Mouse (Mus musculus): ENCODE data around the gene Pld1. TPM values are rescaled to one million over a fixed set of nuclear protein-coding genes. Genes with fewer than 3 reads are reported as not detected.

Pld1 gene
- 4.5 and 5.2 TPM in 2 replicates for polyA plus RNA-seq (2014; fragmentation: Nextera tagmentation; extraction: Ambion mirVana)

DNA sequence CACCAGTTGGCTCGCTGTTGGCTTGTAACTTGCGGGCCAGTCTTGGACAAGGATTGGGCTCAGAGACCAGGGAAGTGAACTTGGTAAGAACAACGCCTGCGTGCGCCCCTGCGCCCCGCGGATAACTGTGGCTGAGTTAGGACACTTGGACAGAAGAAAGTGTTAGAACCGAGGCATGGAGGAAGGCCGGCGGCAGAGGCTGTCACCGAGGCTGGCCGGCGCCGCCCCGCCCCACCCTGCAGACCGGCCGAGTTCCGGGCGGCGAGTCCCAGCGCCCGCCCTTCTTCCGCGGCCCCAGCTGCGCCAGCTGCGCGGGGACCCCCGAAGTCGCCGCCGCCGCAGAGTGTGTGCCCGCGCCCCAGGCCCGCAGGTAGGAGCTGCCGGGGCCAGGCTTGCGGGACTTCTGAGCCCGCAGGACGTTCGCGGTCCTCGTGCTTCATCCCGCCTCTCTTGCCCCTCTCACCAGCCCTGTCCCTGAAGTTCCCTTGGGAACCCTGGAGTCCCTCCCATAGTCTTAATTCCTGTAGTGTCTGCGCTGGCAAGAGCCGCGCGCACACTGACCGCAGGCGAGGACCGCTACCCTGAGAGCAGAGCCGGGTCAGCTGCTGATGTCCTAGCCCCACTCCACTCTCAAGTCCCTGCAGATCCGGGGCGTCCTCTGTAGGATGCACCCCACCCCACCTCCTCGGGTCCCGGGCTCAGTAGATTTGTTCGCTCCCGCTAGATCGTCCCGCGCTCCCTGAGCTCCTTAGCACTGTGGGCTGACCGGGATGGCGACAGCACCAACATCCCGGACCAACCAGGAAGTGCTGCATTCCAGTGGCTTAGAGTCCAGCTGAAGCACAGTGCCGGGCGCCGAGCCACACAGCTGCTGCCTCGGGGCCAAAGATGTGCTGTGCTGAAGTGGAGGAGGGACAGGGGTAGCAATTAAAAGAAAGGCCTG is at the start of gene Pld1:
Gene Pld1 (plus strand): TSS at position 315 of the 943 bp plus-strand sequence.
- Histone ChIP-seq H3K27ac (ENCODE audit: low read depth, low read length) (no peak within 1 kb of the TSS; the same call in 1 of the 2 replicates), H3K4me3 (ENCODE audit: low read depth, low read length) (peak within 1 kb of the TSS; percentile 60), H3K36me3 (ENCODE audit: control insufficient read depth, insufficient read depth, low read length) (no peaks in the 10 kb centered on the region), H3K9me3 (ENCODE audit: control insufficient read depth, low read length) (no peaks in the 10 kb centered on the region), H3K4me2 (peak within 1 kb of the TSS; percentile 99), H3K4me1 (ENCODE audit: control insufficient read depth, insufficient read depth, low read length) (peaks cover 2% of the 10 kb centered on the region; the same call in 1 of the 2 replicates), H3K27me3 (ENCODE audit: control insufficient read depth, insufficient read depth, low read length) (peaks cover 4% of the 10 kb centered on the region; the same call in 1 of the 2 replicates), H3K9ac (ENCODE audit: low read length) (peak within 1 kb of the TSS; percentile 67)
- ATAC-seq (ENCODE audit: low FRiP score) (peak; percentile 89), DNase-seq (ENCODE audit: low spot score, missing footprints) (peak; percentile 97)
- WGBS = under 1% methylated on average over 66 of the region's 68 CpGs

DNA sequence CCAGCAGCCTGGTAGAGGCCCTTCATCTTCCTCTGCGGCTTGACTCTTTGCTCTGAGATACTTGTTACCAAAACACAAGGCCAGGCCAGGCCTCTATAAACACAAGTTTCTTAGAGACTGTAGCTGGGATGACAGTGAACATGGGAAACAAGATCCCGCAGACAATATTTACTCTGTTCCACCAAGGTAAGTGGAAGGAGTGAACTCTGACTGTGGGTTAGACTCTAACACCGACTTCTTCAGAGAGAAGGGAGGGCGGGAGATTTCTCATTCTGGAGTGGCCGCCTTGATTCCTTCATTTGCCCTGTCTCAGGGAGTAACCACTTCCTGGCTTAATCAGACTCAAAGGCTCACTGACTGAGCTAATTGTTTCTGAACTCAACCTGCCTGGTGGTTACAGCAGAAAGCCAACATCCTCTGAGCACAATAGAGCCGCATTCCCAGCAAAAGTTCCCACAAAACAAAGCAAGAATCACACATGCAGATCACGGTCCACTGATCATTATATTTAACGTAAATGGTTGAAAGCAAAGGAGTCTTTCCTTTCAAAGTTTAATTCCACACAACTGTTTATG is 42.1 kb upstream of the Pld1 start, which contains the start of gene Tmem212:
Gene Tmem212 (minus strand): TSS at position 51 of the 575 bp plus-strand sequence.
- 75% methylated on average over 8 of the region's 8 CpGs for WGBS
- H3K4me1 ChIP-seq (ENCODE audit: control insufficient read depth, insufficient read depth, low read length) = no peaks in the 10 kb centered on the region
- no peak for ATAC-seq (ENCODE audit: low FRiP score)
- H3K4me2 ChIP-seq = no peak within 1 kb of the TSS
- no peaks in the 10 kb centered on the region for H3K9me3 ChIP-seq (ENCODE audit: control insufficient read depth, low read length)
- no peaks in the 10 kb centered on the region for H3K27me3 ChIP-seq (ENCODE audit: control insufficient read depth, insufficient read depth, low read length)
- H3K4me3 ChIP-seq (ENCODE audit: low read depth, low read length) = no peak within 1 kb of the TSS
- H3K9ac ChIP-seq (ENCODE audit: low read length) = no peak within 1 kb of the TSS
- peak; percentile 26 for DNase-seq (ENCODE audit: low spot score, missing footprints)
- no peak within 1 kb of the TSS for H3K27ac ChIP-seq (ENCODE audit: low read depth, low read length)
- H3K36me3 ChIP-seq (ENCODE audit: control insufficient read depth, insufficient read depth, low read length) = no peaks in the 10 kb centered on the region

DNA sequence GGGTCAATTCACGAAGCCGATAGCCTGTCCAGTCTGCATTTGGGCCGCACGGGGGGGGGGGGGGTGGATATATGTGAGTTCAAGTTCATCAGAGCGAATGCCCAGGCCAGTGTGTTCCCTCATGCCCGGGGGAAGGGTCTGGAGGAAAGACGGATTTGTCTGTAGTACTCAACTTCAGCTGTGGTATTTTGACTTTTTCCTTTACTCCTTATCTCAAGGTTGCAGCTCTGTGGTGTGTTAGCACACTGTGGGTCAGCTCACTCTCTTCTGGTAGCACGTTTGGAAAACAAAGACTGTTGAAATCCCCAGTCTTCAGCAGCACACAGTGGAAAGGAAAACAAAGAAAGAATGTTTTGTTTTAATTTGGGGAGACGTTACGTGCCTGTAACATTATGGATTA is 40.3 kb upstream of the Pld1 start:
- no peaks in the 10 kb centered on the region for H3K9me3 ChIP-seq (ENCODE audit: control insufficient read depth, low read length)
- no peak overlapping the region for H3K4me2 ChIP-seq
- no peak overlapping the region for H3K4me3 ChIP-seq (ENCODE audit: low read depth, low read length)
- DNase-seq (ENCODE audit: low spot score, missing footprints) (peak; percentile 72), ATAC-seq (ENCODE audit: low FRiP score) (no peak)
- H3K9ac ChIP-seq (ENCODE audit: low read length) = no peak overlapping the region
- H3K36me3 ChIP-seq (ENCODE audit: control insufficient read depth, insufficient read depth, low read length) = no peaks in the 10 kb centered on the region
- no peaks in the 10 kb centered on the region for H3K4me1 ChIP-seq (ENCODE audit: control insufficient read depth, insufficient read depth, low read length)
- H3K27ac ChIP-seq (ENCODE audit: low read depth, low read length) = no peak overlapping the region
- no peaks in the 10 kb centered on the region for H3K27me3 ChIP-seq (ENCODE audit: control insufficient read depth, insufficient read depth, low read length)
- WGBS = 73% methylated on average over 10 of the region's 10 CpGs

DNA sequence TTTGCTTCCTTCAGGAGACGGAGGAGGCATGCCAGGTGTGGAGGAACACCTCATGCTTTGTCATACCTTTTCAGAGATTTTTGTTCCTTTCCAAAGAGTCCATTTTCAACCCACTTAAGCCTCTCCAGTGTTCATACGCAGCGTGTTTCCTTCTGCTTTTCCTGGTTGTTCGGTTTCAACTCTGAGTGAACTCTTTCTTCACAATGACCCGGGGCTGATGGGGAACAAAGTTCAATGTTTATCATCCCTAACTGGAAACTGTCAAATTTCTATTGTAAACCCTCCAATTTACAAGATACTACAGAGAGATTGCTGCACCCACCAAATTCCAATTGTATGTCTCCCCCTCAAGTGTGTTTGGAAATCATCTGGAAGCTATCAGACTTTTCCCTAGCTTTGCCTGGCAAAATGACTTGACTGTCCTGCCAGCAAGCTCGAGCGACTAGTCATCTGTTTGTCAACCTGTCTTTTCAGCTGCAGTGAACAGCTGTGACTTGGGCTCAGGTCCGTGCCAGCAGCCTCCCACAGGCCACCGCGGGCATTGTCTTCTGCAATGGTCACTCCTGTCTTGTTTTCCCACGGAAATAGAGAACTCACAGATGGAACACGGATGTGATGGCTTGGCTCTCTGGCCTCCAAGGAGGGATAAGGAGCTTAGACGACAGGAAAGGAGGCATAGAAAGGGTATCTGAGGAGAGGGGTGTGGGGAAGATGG is 39.3 kb upstream of the Pld1 start:
- Histone ChIP-seq H3K9ac (ENCODE audit: low read length) (no peak overlapping the region), H3K4me2 (no peak overlapping the region), H3K4me3 (ENCODE audit: low read depth, low read length) (no peak overlapping the region), H3K27me3 (ENCODE audit: control insufficient read depth, insufficient read depth, low read length) (no peaks in the 10 kb centered on the region), H3K4me1 (ENCODE audit: control insufficient read depth, insufficient read depth, low read length) (no peaks in the 10 kb centered on the region), H3K27ac (ENCODE audit: low read depth, low read length) (no peak overlapping the region), H3K36me3 (ENCODE audit: control insufficient read depth, insufficient read depth, low read length) (no peaks in the 10 kb centered on the region), H3K9me3 (ENCODE audit: control insufficient read depth, low read length) (no peaks in the 10 kb centered on the region)
- no peak for ATAC-seq (ENCODE audit: low FRiP score)
- peak; percentile 37 for DNase-seq (ENCODE audit: low spot score, missing footprints)
- 74% methylated on average over 13 of the region's 13 CpGs for WGBS

DNA sequence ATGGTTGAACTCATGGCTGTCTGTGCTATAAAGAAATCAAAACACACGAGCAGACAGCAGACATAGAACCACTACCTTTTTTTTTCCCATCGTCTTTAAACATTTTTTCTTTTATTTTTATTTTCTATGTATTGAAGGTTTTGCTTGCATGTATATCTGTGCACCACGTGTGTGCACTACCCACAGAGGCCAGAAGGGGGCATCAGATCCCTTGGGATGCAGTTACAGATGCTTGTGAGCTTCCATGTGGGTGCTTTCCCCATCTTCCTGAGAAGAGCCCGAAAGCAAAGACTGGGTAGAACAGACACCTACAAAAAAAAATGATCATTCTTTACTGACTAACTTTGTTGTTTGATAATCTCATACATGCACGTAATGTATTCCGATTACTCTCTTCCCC is 36.6 kb upstream of the Pld1 start:
- DNase-seq (ENCODE audit: low spot score, missing footprints) = no peak
- no peaks in the 10 kb centered on the region for H3K9me3 ChIP-seq (ENCODE audit: control insufficient read depth, low read length)
- H3K4me3 ChIP-seq (ENCODE audit: low read depth, low read length) = no peak overlapping the region
- no peaks in the 10 kb centered on the region for H3K27me3 ChIP-seq (ENCODE audit: control insufficient read depth, insufficient read depth, low read length)
- no peak overlapping the region for H3K4me2 ChIP-seq
- 89% methylated on average over 6 of the region's 6 CpGs for WGBS
- no peaks in the 10 kb centered on the region for H3K36me3 ChIP-seq (ENCODE audit: control insufficient read depth, insufficient read depth, low read length)
- H3K9ac ChIP-seq (ENCODE audit: low read length) = no peak overlapping the region
- no peak overlapping the region for H3K27ac ChIP-seq (ENCODE audit: low read depth, low read length)
- ATAC-seq (ENCODE audit: low FRiP score) = no peak
- H3K4me1 ChIP-seq (ENCODE audit: control insufficient read depth, insufficient read depth, low read length) = no peaks in the 10 kb centered on the region

DNA sequence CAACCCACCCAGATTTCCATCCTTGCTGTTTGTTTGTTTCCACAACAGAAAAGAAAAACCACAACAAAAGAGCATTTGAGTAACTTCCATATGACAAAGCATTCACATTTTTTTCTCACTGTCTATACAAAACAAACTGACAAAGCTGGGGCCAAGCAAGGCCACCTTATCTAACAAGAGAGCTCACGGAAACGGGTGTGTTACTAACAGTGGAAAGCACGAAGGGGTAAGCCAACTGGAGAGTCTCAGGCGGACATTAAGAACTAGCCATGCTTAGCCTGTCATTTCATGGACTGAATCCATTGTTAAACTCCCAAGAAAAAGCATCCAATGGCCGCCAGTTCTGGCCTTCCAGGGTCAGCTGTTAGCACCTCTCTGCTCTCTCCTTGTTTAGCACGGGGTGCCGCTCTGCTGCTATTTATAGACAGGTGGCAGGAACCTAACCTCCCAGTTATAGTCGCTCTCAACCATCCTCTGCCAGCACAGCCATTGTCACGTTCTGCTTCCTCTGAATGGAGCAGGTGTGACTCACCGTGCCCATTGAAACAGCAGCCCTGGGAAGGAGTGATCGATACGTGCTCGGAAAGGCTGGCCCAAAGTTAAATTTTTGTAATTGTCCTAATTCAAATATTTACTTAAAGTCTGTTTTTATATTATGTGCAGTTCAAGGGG is 33.7 kb upstream of the Pld1 start:
- DNase-seq (ENCODE audit: low spot score, missing footprints) (peak; percentile 75), ATAC-seq (ENCODE audit: low FRiP score) (no peak)
- Histone ChIP-seq H3K36me3 (ENCODE audit: control insufficient read depth, insufficient read depth, low read length) (no peaks in the 10 kb centered on the region), H3K9me3 (ENCODE audit: control insufficient read depth, low read length) (no peaks in the 10 kb centered on the region), H3K27ac (ENCODE audit: low read depth, low read length) (no peak overlapping the region), H3K27me3 (ENCODE audit: control insufficient read depth, insufficient read depth, low read length) (no peaks in the 10 kb centered on the region), H3K4me3 (ENCODE audit: low read depth, low read length) (no peak overlapping the region), H3K4me2 (no peak overlapping the region), H3K4me1 (ENCODE audit: control insufficient read depth, insufficient read depth, low read length) (no peaks in the 10 kb centered on the region), H3K9ac (ENCODE audit: low read length) (no peak overlapping the region)
- 67% methylated on average over 13 of the region's 13 CpGs for WGBS

DNA sequence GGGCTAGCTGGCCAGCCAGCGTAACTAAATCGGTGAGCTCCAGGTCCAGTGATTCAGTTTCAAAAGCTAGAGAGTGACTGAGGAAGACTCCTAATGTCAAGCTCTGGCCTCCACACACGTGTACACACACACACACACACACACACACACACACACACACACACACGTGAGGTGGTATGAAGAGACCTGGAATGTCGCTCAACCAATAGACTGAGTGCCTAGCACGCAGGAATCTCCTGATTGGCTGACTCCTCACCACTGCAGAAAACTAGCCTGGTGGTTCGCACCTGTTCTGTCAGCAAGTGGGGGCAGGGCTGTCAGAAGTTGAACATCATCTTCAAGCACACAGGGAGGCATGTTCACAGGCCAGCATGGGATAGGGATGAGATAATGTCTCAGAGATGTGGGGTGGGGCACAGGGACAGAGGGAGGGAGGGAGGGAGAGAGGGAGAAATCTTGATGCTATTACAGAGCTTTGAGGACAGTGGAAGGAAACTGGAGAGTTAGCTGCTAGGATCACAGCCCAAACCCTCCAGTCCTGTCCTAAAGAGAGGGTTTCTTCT is 31.8 kb upstream of the Pld1 start:
- Histone ChIP-seq H3K27me3 (ENCODE audit: control insufficient read depth, insufficient read depth, low read length) (no peaks in the 10 kb centered on the region), H3K4me1 (ENCODE audit: control insufficient read depth, insufficient read depth, low read length) (no peaks in the 10 kb centered on the region), H3K27ac (ENCODE audit: low read depth, low read length) (no peak overlapping the region), H3K36me3 (ENCODE audit: control insufficient read depth, insufficient read depth, low read length) (no peaks in the 10 kb centered on the region), H3K4me2 (no peak overlapping the region), H3K4me3 (ENCODE audit: low read depth, low read length) (no peak overlapping the region), H3K9ac (ENCODE audit: low read length) (no peak overlapping the region), H3K9me3 (ENCODE audit: control insufficient read depth, low read length) (no peaks in the 10 kb centered on the region)
- 80% methylated on average over 7 of the region's 7 CpGs for WGBS
- DNase-seq (ENCODE audit: low spot score, missing footprints) (peak; percentile 49), ATAC-seq (ENCODE audit: low FRiP score) (no peak)

DNA sequence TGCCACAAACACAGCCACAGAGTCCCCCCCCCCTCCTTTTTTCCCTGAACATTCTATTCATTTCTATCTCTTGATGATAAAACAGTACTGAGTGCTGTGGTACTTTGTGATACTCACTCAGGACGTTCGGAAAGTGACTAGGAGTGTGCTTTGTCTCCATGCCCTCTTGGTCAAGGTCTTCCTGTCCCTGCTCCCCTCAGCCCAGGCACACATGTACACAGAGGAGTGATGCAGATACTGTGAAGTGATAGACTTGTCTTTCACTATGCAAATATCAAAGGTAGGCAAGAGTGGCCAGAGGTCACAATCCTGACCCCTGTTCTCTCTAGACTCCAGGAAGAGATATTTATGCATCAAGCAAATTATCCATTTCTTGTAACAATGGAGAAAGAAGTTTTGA is 31.2 kb upstream of the Pld1 start:
- ATAC-seq (ENCODE audit: low FRiP score) (no peak), DNase-seq (ENCODE audit: low spot score, missing footprints) (peak; percentile 6)
- Histone ChIP-seq H3K9ac (ENCODE audit: low read length) (no peak overlapping the region), H3K4me2 (no peak overlapping the region), H3K4me3 (ENCODE audit: low read depth, low read length) (no peak overlapping the region), H3K9me3 (ENCODE audit: control insufficient read depth, low read length) (no peaks in the 10 kb centered on the region), H3K27ac (ENCODE audit: low read depth, low read length) (no peak overlapping the region), H3K36me3 (ENCODE audit: control insufficient read depth, insufficient read depth, low read length) (no peaks in the 10 kb centered on the region), H3K27me3 (ENCODE audit: control insufficient read depth, insufficient read depth, low read length) (no peaks in the 10 kb centered on the region), H3K4me1 (ENCODE audit: control insufficient read depth, insufficient read depth, low read length) (no peaks in the 10 kb centered on the region)
- 89% methylated on average over 2 of the region's 2 CpGs for WGBS

All from midbrain, embryonic 11.5 days (tissue).